Mouse (Mus musculus) B cell, adult 67 days (primary cell): Measurements from ENCODE around the gene Oprl1. TPM values are rescaled to one million over a fixed set of nuclear protein-coding genes. Genes with fewer than 3 reads are reported as not detected.

Experiments
- total RNA-seq, 2 experiments: library from RNA; stranded (reverse); gene quantifications; 4 replicates each; pipeline ENCODE4 v1.2.4; 2023

The Oprl1 gene
- total RNA-seq = 1 to 10 TPM in 1 of 2 experiments, under 1 TPM in 1; 0.24 to 1.2 TPM

DNA sequence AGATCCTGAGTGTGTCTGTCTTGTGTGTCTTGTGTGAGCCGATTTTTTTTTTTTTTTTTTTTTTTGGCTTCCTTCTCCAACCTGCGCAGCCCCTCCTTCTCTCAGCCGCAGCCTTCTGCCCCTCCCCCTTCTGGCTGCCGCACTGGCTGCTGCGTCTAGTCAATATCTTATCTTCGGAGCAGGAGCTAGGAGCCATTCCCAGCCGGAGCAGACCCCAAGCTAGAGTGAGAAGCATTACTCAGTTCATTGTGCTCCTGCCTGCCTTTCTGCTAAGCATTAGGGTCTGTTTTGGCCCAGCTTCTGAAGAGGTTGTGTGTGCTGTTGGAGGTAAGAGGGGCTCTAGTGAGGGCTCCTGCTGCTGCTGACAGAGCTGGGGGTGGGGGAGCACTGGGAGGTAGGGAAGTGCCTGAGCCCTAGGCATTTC is at the start of gene Oprl1:
Oprl1 (plus strand) TSS at position 114 of the 424 bp plus-strand sequence.

DNA sequence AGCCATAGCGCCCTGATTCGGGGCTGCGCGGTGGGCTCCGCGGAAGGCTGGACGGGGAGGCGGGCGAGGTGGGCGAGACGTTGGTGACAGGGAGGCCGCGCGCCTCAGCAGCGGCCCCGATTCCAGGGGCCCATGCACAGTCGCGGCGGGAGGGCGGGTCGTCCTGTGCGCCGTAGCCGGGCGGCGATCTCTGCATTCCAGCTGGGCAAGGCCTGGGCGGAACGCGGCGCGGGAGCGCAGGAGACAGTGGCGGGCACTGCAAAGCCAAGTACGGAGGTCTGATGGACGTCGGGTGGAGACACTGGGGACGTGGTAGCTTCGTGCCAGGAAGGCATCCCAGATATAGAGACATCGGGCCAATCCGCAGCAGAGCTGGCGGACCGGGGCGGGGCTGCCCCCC is 43.5 kb upstream of the Oprl1 start, which contains the start of gene Sox18:
Sox18 (minus strand) TSS at position 315 of the 400 bp plus-strand sequence.

DNA sequence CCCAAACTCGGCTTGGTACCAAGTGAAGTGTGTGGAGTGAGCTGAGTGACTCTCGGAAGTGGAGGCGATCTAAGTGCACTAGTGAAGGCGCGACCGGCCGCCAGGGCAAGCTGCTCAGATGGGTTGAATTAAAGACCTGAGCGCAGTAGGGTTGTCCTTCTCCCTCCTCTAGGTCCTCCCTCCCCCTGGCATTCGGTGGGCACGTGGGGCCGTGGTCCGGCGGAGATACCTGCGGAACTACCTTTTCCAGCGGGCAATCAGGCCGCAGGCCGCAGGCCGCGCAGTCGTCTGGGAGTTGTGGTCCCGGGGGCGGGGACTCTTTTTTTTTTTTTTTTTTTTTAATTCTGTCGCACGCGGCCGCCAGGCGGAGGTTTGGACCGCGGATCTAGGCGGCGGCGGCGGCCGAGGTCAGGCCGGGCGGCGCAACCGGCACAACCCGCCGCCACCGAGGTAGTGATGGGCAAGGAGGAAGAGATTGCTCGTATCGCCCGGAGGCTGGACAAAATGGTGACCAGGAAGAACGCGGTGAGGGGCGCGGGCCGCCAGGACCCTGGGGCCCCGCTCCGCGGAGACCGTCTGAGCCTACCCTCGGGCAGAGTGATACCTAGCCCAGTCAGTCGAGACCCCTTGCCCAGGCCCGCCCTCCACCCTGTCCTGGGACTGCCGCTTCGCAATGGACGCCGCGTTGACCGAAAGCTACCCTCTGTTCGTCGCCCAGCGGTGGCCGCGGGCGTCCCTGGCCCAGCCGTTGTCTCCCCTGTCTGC is 34.7 kb upstream of the Oprl1 start, which contains the start of gene Tcea2:
Tcea2 (plus strand) TSS at position 360 of the 765 bp plus-strand sequence.

DNA sequence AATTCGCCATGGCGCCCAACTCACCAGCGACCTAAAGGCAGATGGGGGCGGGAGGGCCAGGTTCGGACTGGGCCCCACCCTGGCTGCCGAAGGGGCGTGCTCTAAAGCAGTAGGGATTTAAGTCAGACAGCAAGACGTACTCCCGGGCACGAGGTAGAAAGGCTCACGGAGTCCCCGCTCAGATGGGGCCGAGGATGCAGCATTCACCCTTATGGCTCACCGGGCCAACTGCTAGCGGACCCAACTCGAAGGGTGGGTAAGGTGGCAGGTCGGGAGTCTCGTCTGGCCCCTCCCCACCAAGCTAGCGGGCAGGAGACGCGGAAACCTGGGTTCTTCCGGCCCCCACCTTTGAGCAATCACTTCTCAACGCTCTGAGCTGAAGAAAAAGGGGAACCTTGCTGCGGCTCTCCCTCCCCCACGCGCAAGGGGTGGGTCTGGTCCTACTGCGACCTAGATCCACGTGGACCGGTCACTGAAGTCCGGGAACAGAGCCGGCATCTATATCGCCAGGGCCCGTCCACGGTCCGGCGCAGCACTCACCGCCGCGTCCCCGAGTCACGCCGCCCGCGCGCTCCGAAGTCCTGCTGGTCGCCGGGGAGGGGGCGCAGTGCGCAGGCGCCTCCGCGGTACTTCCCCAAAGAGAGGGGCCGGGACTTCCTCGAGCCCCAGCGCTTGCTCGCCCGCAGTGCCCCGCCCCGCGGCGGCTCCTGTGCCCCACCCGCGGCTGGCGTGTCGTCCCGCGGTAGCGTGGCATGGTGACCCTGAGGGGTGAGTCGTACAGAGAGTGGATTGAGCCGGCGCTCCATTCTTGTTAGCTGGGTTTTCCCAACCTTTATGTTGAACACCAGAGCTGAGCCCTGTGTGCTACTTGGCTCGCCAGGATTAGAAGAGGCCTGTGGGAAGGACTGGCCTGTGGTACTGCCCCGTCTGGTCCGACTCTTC is 21.2 kb upstream of the Oprl1 start, which contains the start of gene Rgs19:
Rgs19 (minus strand) TSS at position 639 of the 942 bp plus-strand sequence.

DNA sequence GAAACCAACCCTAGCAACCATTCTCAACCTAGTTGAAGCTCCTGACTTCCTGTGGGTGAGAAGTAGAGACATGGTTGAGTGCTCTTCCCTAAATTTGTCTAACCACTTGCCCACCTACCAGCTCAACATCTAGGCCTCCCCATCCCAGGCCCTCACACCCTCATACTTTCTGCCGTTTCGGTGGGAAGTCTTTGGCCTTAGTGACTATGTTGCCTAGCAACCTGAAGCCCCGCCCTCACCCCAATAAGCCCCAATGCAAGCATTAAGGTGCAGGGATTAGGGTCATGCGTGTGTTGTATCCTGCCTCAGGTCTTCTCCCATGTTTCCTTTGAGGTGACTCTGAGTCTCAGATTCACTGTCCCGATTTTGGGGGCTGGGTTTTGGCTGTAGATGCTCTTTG is 16.6 kb upstream of the Oprl1 start, which contains the start of gene Lkaaear1:
Lkaaear1 (minus strand) TSS at position 202 of the 400 bp plus-strand sequence.

DNA sequence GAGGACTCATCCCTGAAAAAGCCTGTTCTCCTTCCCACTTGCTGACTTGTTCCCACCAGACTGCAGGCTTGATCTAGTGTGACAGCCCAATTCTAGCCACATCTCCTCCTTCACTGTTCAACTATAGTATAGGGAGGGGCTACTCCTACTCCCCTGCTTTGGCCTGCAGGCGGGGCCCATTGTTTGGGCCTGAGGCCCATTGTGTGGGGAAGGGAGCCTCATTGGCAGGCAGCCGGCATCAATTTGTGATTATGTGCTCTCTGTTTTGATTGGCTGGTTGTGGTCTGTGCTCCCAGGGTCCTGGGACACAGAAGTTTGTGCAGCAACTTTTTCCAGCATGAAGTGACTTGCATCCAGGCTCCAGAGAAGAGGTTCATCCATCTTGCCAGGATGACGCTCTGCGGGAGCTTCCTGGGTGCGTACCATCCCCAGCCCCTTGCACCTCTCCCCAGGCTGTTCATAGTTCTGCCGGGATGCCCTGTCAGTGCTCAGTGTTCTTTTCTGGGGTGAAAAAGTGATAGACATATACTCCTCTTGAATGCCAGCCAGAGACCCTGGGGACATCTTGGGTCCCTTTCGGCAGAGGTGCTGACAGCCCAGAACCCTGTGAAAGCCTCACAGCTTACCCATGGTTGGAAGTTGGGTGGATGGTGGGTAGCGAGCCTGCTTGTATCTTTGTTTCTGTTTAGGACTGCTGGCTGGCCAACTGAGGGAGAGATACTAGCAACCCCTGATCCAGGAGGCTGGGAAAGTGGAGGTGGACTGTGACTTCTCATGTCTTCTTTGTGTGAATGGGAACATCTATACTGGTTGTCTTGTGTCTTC is 48.4 kb downstream of the Oprl1 start, which contains the start of gene Myt1:
Myt1 (plus strand) TSS at position 327 of the 825 bp plus-strand sequence.

Other genes with a start within 250 kb of the Oprl1 start
- gene Abhd16b, start 221.8 kb upstream of the Oprl1 start, total RNA-seq = not detected
- 10 to 100 TPM; 83.2 to 83.7 TPM for gene Tpd52l2, start 217.9 kb upstream of the Oprl1 start, total RNA-seq
- gene Dnajc5, start 194.5 kb upstream of the Oprl1 start, total RNA-seq = 100 to 1,000 TPM; 134 to 138 TPM
- gene Uckl1, start 130.1 kb upstream of the Oprl1 start, total RNA-seq = 100 to 1,000 TPM; 186 to 229 TPM
- 10 to 100 TPM; 61.5 to 62.6 TPM for gene Prpf6, start 123.1 kb upstream of the Oprl1 start, total RNA-seq
- gene Zfp512b, start 122.2 kb upstream of the Oprl1 start, total RNA-seq = 10 to 100 TPM; 31.8 to 51.8 TPM
- 10 to 100 TPM; 17.4 to 21.5 TPM for gene Samd10, start 115.8 kb upstream of the Oprl1 start, total RNA-seq
- not detected for gene Gm29797, start 58.0 kb upstream of the Oprl1 start, total RNA-seq
- gene Sox18, start 43.4 kb upstream of the Oprl1 start, total RNA-seq = under 1 TPM in 1 of 2 experiments, not detected in 1; 0.44 TPM
- gene Tcea2, start 34.7 kb upstream of the Oprl1 start, total RNA-seq = 10 to 100 TPM; 23.7 to 26.9 TPM
- 100 to 1,000 TPM; 203 to 209 TPM for gene Rgs19, start 21.0 kb upstream of the Oprl1 start, total RNA-seq
- not detected for gene Lkaaear1, start 16.6 kb upstream of the Oprl1 start, total RNA-seq
- not detected for gene Myt1, start 48.3 kb downstream of the Oprl1 start, total RNA-seq
- 10 to 100 TPM; 42.1 to 52.2 TPM for gene Pcmtd2, start 122.8 kb downstream of the Oprl1 start, total RNA-seq
- gene Polr3k, start 149.3 kb downstream of the Oprl1 start, total RNA-seq = 10 to 100 TPM; 12.2 to 14.9 TPM